Mouse (Mus musculus) hindbrain, postnatal 0 days (tissue): ENCODE measurements around the gene Tcerg1l. TPM values are rescaled to one million over a fixed set of nuclear protein-coding genes. Genes with fewer than 3 reads are reported as not detected.

Source experiments
- ATAC-seq: fragments of 200-750 bp; cut with Nextera tagmentation; 2 replicates; pipeline ENCODE4 v1.8.0; 2017; ENCODE audit warnings: mild to moderate bottlenecking, moderate TSS enrichment, moderate library complexity
- DNase-seq: peaks from one replicate; pipeline ENCODE4 v3.0.0-alpha.2; 2015; ENCODE audit warnings: low spot score
- H3K27ac ChIP-seq: fragments of 300-500 bp; sonication (generic); 2 replicates; pipeline ENCODE4 v1.5.1; 2014; ENCODE audit warnings: mild to moderate bottlenecking
- H3K27me3 ChIP-seq: fragments of 300-500 bp; sonication (generic); 2 replicates; pipeline ENCODE4 v1.6.1; 2014; ENCODE audit warnings: low read length, mixed read lengths; ENCODE audit not compliant: insufficient read depth
- H3K36me3 ChIP-seq: fragments of 300-500 bp; sonication (generic); 2 replicates; pipeline ENCODE4 v1.6.1; 2014; ENCODE audit warnings: low read length, mixed read lengths; ENCODE audit not compliant: insufficient read depth
- H3K4me1 ChIP-seq: fragments of 300-500 bp; sonication (generic); 2 replicates; pipeline ENCODE4 v1.6.1; 2014; ENCODE audit warnings: antibody characterized with exemption, low read length, mixed read lengths; ENCODE audit not compliant: insufficient read depth
- H3K4me2 ChIP-seq: fragments of 300-500 bp; sonication (generic); 2 replicates; pipeline ENCODE4 v1.6.1; 2014; ENCODE audit warnings: low read depth, mild to moderate bottlenecking, low read length, moderate library complexity, mixed read lengths
- H3K4me3 ChIP-seq: fragments of 300-500 bp; sonication (generic); 2 replicates; pipeline ENCODE4 v1.5.1; 2014; ENCODE audit warnings: low read length
- H3K9ac ChIP-seq: fragments of 300-500 bp; sonication (generic); replicated peaks from 2 replicates; pipeline ENCODE4 v1.6.1; 2014; ENCODE audit warnings: mild to moderate bottlenecking, low read length, moderate library complexity, mixed read lengths
- H3K9me3 ChIP-seq: fragments of 300-500 bp; sonication (generic); 2 replicates; pipeline ENCODE4 v1.6.1; 2016; ENCODE audit warnings: low read length, mixed read lengths
- CTCF ChIP-seq: IDR thresholded peaks from 2 replicates; pipeline ENCODE4 v1.5.1; 2016; ENCODE audit warnings: antibody characterized with exemption, control low read depth, low read depth
- WGBS: fragments of 180-500 bp; shearing (Covaris S2); extraction: QIAGEN DNeasy Blood & Tissue Kit; methylation state at CpG from one replicate; pipeline ENCODE4 v1.1.7; 2014; 5-methylcytosine and 5-hydroxymethylcytosine counted together
- polyA plus RNA-seq: library from polyadenylated mRNA; unstranded; fragments of >200 nt; fragmentation: Nextera tagmentation; extraction: Ambion mirVana; gene quantifications from 2 replicates; pipeline ENCODE4 v1.2.1, GENCODE M21; 2015
- total RNA-seq: library from RNA; depleted of rRNA; stranded (reverse); fragments of >200 nt; gene quantifications from 2 replicates; pipeline ENCODE4 v1.2.3, GENCODE M21; 2014

Gene Tcerg1l
- total and polyA plus RNA-seq, 2 experiments from 2014 or later: 25.4 to 33.9 TPM

- no peak overlapping the region for H3K4me2 ChIP-seq
Measured at GRCm38 (mm10) chr7:138413496-138413895, 16.0 kb upstream of the Tcerg1l start.

GRCm38 (mm10) chr7:138401641-138402040 lies 4.1 kb upstream of the Tcerg1l start:
- no peaks in the 10 kb centered on the region for H3K9me3 ChIP-seq
- no peak overlapping the region for H3K27ac ChIP-seq
- no peak for TF ChIP-seq CTCF
- H3K4me1 ChIP-seq: no peaks in the 10 kb centered on the region
- WGBS: 88% methylated on average over 5 of the region's 5 CpGs
- ATAC-seq: no peak
- H3K4me2 ChIP-seq: no peak overlapping the region
- H3K27me3 ChIP-seq: no peaks in the 10 kb centered on the region
- no peak overlapping the region for H3K4me3 ChIP-seq
- DNase-seq: no peak
- H3K9ac ChIP-seq: no peak overlapping the region
- no peaks in the 10 kb centered on the region for H3K36me3 ChIP-seq

More at GRCm38 (mm10) chr7:138413496-138413895, 16.0 kb upstream of the Tcerg1l start:
- Histone ChIP-seq H3K36me3 (no peaks in the 10 kb centered on the region), H3K27me3 (no peaks in the 10 kb centered on the region), H3K27ac (no peak overlapping the region), H3K4me3 (no peak overlapping the region), H3K9ac (no peak overlapping the region), H3K9me3 (no peaks in the 10 kb centered on the region), H3K4me1 (no peaks in the 10 kb centered on the region)
- no peak for ATAC-seq
- no peak for TF ChIP-seq CTCF
- WGBS: 64% methylated on average over 5 of the region's 5 CpGs
- DNase-seq: no peak

GRCm38 (mm10) chr7:138400506-138401272 lies 3.2 kb upstream of the Tcerg1l start:
- no peak overlapping the region for H3K4me2 ChIP-seq
- no peak overlapping the region for H3K27ac ChIP-seq
- no peaks in the 10 kb centered on the region for H3K27me3 ChIP-seq
- ATAC-seq (no peak), DNase-seq (no peak)
- no peak for TF ChIP-seq CTCF
- no peaks in the 10 kb centered on the region for H3K36me3 ChIP-seq
- no peaks in the 10 kb centered on the region for H3K9me3 ChIP-seq
- 79% methylated on average over 8 of the region's 8 CpGs for WGBS
- H3K4me3 ChIP-seq: no peak overlapping the region
- no peak overlapping the region for H3K9ac ChIP-seq
- H3K4me1 ChIP-seq: no peaks in the 10 kb centered on the region

DNA sequence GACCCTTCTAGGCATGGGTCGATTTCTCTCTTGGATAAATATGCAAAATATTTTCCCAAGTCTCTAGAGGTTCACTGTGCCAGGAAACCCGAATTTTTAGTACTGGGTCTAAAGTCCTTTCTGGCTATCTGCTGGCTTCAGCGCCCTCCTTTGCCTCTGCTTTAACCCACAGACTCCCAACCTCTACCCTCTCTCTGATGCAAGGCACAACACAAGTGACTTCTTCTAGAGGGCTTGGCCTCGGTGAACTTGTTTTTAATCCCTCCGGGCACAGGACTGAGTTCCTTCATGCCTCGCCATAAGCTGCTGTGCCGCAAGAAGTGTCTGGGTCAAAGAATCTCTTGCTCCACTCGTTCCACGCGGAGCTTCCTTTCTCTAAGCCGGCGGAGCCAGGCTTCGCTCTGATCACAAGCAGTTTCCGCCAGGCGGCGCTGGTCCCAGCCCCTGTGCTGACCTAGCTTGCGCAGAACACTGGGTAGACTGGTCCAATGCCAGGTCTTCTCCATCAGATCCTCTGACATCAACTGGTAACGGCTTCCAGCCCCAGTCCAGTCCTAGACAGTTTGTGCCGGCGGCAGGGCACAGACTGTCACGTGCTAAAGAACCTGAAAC lies 758 bp upstream of the Tcerg1l start:
- DNase-seq: peak; percentile 96
- H3K9me3 ChIP-seq: no peaks in the 10 kb centered on the region
- TF ChIP-seq CTCF: peak; percentile 92
- H3K4me1 ChIP-seq: no peaks in the 10 kb centered on the region
- peak; percentile 91 for ATAC-seq
- WGBS: under 1% methylated on average over 21 of the region's 21 CpGs
- peak overlapping the region; percentile 84 for H3K4me2 ChIP-seq
- H3K36me3 ChIP-seq: no peaks in the 10 kb centered on the region
- H3K27me3 ChIP-seq: no peaks in the 10 kb centered on the region
- H3K9ac ChIP-seq: peak overlapping the region; percentile 59
- H3K27ac ChIP-seq: peak overlapping the region; percentile 45; the same call in 1 of the 2 replicates
- H3K4me3 ChIP-seq: peak overlapping the region; percentile 62

- DNase-seq (peak; percentile 56), ATAC-seq (no peak; the same call in 1 of the 2 replicates)
- TF ChIP-seq CTCF: no peak
- H3K4me1 ChIP-seq: no peaks in the 10 kb centered on the region
- H3K4me3 ChIP-seq: peak overlapping the region; percentile 62
- H3K36me3 ChIP-seq: no peaks in the 10 kb centered on the region
- WGBS: 2% methylated on average over 39 of the region's 41 CpGs
- H3K9ac ChIP-seq: peak overlapping the region; percentile 59
- peak overlapping the region; percentile 45 for H3K27ac ChIP-seq
- no peaks in the 10 kb centered on the region for H3K27me3 ChIP-seq
- no peaks in the 10 kb centered on the region for H3K9me3 ChIP-seq
- peak overlapping the region; percentile 84 for H3K4me2 ChIP-seq
Measured at GRCm38 (mm10) chr7:138396863-138397484, 556 bp downstream of the Tcerg1l start.

GRCm38 (mm10) chr7:138396109-138396862 lies 1.2 kb downstream of the Tcerg1l start:
- Histone ChIP-seq H3K4me1 (no peaks in the 10 kb centered on the region), H3K27me3 (no peaks in the 10 kb centered on the region), H3K9me3 (no peaks in the 10 kb centered on the region), H3K4me3 (peak overlapping the region; percentile 62), H3K4me2 (peak overlapping the region; percentile 84), H3K9ac (peak overlapping the region; percentile 59; the same call in 1 of the 2 replicates), H3K36me3 (no peaks in the 10 kb centered on the region), H3K27ac (0 out of 2 replicates have a peak overlapping the region, but pooled peaks have one; percentile 45)
- peak; percentile 59 for TF ChIP-seq CTCF
- ATAC-seq: no peak
- DNase-seq: peak; percentile 71
- WGBS: 18% methylated on average over 13 of the region's 13 CpGs
